Mouse (Mus musculus) stomach, embryonic 14.5 days (tissue): Measurements from ENCODE around the gene Ccdc188. TPM values are rescaled to one million over a fixed set of nuclear protein-coding genes. Genes with fewer than 3 reads are reported as not detected.

Experiments used
- ATAC-seq: fragments of 200-750 bp; cut with Nextera tagmentation; 2 replicates; pipeline ENCODE4 v1.8.0; 2017; ENCODE audit warnings: low read depth, moderate TSS enrichment; ENCODE audit not compliant: insufficient number of reproducible peaks, insufficient read depth, low FRiP score
- H3K27ac ChIP-seq: fragments of 300-500 bp; sonication (generic); 2 replicates; pipeline ENCODE4 v1.5.1; 2014; ENCODE audit warnings: mild to moderate bottlenecking, low read length, moderate library complexity, mixed read lengths
- H3K27me3 ChIP-seq: fragments of 300-500 bp; sonication (generic); 2 replicates; pipeline ENCODE4 v1.6.1; 2014; ENCODE audit warnings: low read length, control low read depth, mixed read lengths; ENCODE audit not compliant: control insufficient read depth, insufficient read depth
- H3K36me3 ChIP-seq: fragments of 300-500 bp; sonication (generic); 2 replicates; pipeline ENCODE4 v1.6.1; 2014; ENCODE audit warnings: mild to moderate bottlenecking, control low read depth, low read length, moderate library complexity, mixed read lengths; ENCODE audit not compliant: control insufficient read depth, insufficient read depth
- H3K4me1 ChIP-seq: fragments of 300-500 bp; sonication (generic); 2 replicates; pipeline ENCODE4 v1.6.1; 2014; ENCODE audit warnings: low read length, control low read depth, mixed read lengths; ENCODE audit not compliant: control insufficient read depth, insufficient read depth
- H3K4me2 ChIP-seq: fragments of 300-500 bp; sonication (generic); replicated peaks from 2 replicates; pipeline ENCODE4 v1.6.1; 2014; ENCODE audit warnings: low read depth, low read length, control low read depth
- H3K4me3 ChIP-seq: fragments of 300-500 bp; sonication (generic); 2 replicates; pipeline ENCODE4 v1.5.1; 2014; ENCODE audit warnings: low read depth, low read length, control low read depth
- H3K9ac ChIP-seq: fragments of 300-500 bp; sonication (generic); replicated peaks from 2 replicates; pipeline ENCODE4 v1.6.1; 2014; ENCODE audit warnings: low read depth, mild to moderate bottlenecking, control low read depth, low read length, moderate library complexity, mixed read lengths
- H3K9me3 ChIP-seq: fragments of 300-500 bp; sonication (generic); 2 replicates; pipeline ENCODE4 v1.6.1; 2016; ENCODE audit warnings: low read depth, low read length, control low read depth; ENCODE audit not compliant: control insufficient read depth
- WGBS: fragments of 180-500 bp; shearing (Covaris S2); extraction: QIAGEN DNeasy Blood & Tissue Kit; methylation state at CpG from one replicate; pipeline ENCODE4 v1.1.7; 2014; 5-methylcytosine and 5-hydroxymethylcytosine counted together
- polyA plus RNA-seq: library from polyadenylated mRNA; unstranded; fragments of >200 nt; fragmentation: Nextera tagmentation; extraction: Ambion mirVana; gene quantifications from 2 replicates; pipeline ENCODE4 v1.2.1, GENCODE M21; 2014

Gene Ccdc188
- polyA plus RNA-seq, 1 experiment from 2014 or later, result not detected

GRCm38 (mm10) chr16:18265024-18265423, 47.3 kb downstream of the Ccdc188 start:
- Histone ChIP-seq H3K4me1 (no peaks in the 10 kb centered on the region), H3K4me3 (no peak overlapping the region), H3K9me3 (no peaks in the 10 kb centered on the region), H3K9ac (no peak overlapping the region), H3K36me3 (peaks cover 72% of the 10 kb centered on the region), H3K27ac (no peak overlapping the region), H3K4me2 (no peak overlapping the region), H3K27me3 (no peaks in the 10 kb centered on the region)
- no peak for ATAC-seq
- 91% methylated on average over 2 of the region's 2 CpGs for WGBS

DNA sequence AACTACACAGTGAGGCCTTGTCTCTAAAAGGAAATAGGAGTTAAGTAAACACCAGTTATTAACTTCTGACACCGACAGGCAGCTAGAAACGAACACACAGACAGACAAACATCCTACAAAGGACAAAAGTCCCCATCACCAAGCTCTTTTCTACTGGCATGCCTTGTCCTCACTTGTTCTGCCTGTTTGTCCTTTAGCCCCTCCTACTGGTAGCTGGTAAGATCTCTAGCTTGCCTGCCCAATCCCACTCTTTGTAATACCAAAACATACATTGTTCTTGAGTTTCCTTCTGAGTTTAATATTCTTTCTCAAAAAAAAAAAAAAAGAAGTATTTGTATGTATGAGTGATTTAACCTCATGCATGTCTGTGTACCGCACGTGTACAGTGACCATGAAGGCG, 50.5 kb downstream of the Ccdc188 start:
- Histone ChIP-seq H3K27ac (no peak overlapping the region), H3K4me1 (no peaks in the 10 kb centered on the region), H3K9me3 (no peaks in the 10 kb centered on the region), H3K4me2 (no peak overlapping the region), H3K4me3 (no peak overlapping the region), H3K27me3 (no peaks in the 10 kb centered on the region), H3K36me3 (peaks cover 85% of the 10 kb centered on the region), H3K9ac (no peak overlapping the region)
- no peak for ATAC-seq
- WGBS, result 81% methylated on average over 5 of the region's 5 CpGs

Other genes with a start within 250 kb of the Ccdc188 start
- not detected in 2 replicates for gene Vpreb2, start 237.5 kb upstream of the Ccdc188 start, polyA plus RNA-seq
- gene Dgcr6, start 165.0 kb upstream of the Ccdc188 start, polyA plus RNA-seq, result 81.1 and 94.1 TPM in 2 replicates
- 12.3 and 15.2 TPM in 2 replicates for gene Prodh, start 127.7 kb upstream of the Ccdc188 start, polyA plus RNA-seq
- 2.1 and 3.6 TPM in 2 replicates for gene Rtn4r, start 90.2 kb upstream of the Ccdc188 start, polyA plus RNA-seq
- gene Zdhhc8, start 17.3 kb downstream of the Ccdc188 start, polyA plus RNA-seq, result 9.8 and 11.1 TPM in 2 replicates
- 79.1 and 80.2 TPM in 2 replicates for gene Trmt2a, start 30.8 kb downstream of the Ccdc188 start, polyA plus RNA-seq
- gene Ranbp1, start 30.9 kb downstream of the Ccdc188 start, polyA plus RNA-seq, result 613 and 635 TPM in 2 replicates
- not detected in 2 replicates for gene Gm49776, start 40.4 kb downstream of the Ccdc188 start, polyA plus RNA-seq
- 42.3 and 43.3 TPM in 2 replicates for gene Dgcr8, start 71.4 kb downstream of the Ccdc188 start, polyA plus RNA-seq
- gene Tango2, start 130.2 kb downstream of the Ccdc188 start, polyA plus RNA-seq, result 27.2 and 27.4 TPM in 2 replicates
- 26.9 and 27.9 TPM in 2 replicates for gene Arvcf, start 130.3 kb downstream of the Ccdc188 start, polyA plus RNA-seq
- gene Txnrd2, start 208.5 kb downstream of the Ccdc188 start, polyA plus RNA-seq, result 18.5 and 18.8 TPM in 2 replicates
- 94.3 and 99.0 TPM in 2 replicates for gene Comt, start 209.0 kb downstream of the Ccdc188 start, polyA plus RNA-seq